Mouse (Mus musculus) erythroblast, embryonic 14.5 days (primary cell): Measurements from ENCODE around the gene Rfc4.

Source experiments
- GATA1 ChIP-seq: IDR thresholded peaks from 2 replicates; pipeline ENCODE4 v1.6.1; 2012; ENCODE audit warnings: low read length, inconsistent platforms, mixed read lengths
- TAL1 ChIP-seq: IDR thresholded peaks from 3 replicates; pipeline ENCODE4 v1.6.1; 2012; ENCODE audit warnings: low read length, inconsistent platforms, mixed read lengths

GRCm38 (mm10) chr16:23107231-23107942 is 20.1 kb downstream of the Rfc4 start, which contains the start of gene Eif4a2:
- TF ChIP-seq GATA1 (no peak), TAL1 (no peak)
